Mouse (Mus musculus): ENCODE measurements around the gene Ranbp9. TPM values are rescaled to one million over a fixed set of nuclear protein-coding genes. Genes with fewer than 3 reads are reported as not detected.

Ranbp9 gene
- polyA plus RNA-seq, 1 experiment = 2.7 TPM

DNA sequence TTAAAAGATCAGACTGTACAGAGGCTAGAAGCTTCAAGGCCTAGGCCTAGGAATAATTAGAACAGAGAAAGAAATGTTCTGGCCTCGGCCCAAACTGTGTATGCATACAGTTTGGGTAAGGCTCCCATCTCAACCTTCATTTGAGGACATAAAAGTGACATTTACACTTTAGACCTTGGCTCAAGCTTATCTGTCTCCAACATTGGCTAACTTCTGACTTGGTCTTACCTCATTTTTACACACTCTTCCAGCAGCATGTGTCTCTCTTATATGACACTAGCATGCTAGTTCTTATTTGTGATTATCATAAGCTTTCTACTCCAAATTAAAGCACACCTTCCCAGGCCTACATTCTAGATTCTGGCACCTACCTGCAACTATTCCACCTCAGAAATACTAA lies 11.5 kb downstream of the Ranbp9 start:
- Histone ChIP-seq H3K36me3 (ENCODE audit: control insufficient read depth) (peaks cover 15% of the 10 kb centered on the region), H3K4me1 (ENCODE audit: control insufficient read depth) (peaks cover 25% of the 10 kb centered on the region), H3K4me3 (replicated peaks) (no peak overlapping the region), H3K27me3 (ENCODE audit: control insufficient read depth) (no peaks in the 10 kb centered on the region), H3K9me3 (ENCODE audit: control insufficient read depth, low read length) (0 out of 2 replicates have a peak, but pooled peaks cover 2% of the 10 kb centered on the region)
- TF ChIP-seq GATA1 (IDR thresholded peaks at IDR 0.05; ENCODE audit: low read length) = no peak
- TF ChIP-seq TAL1 (IDR thresholded peaks at IDR 0.05; ENCODE audit: low read length) = no peak

GRCm38 (mm10) chr13:43464605-43465004 lies 16.5 kb downstream of the Ranbp9 start:
- TF ChIP-seq TAL1 (IDR thresholded peaks at IDR 0.05; ENCODE audit: low read length) = no peak
- TF ChIP-seq GATA1 (IDR thresholded peaks at IDR 0.05; ENCODE audit: low read length) = no peak
- Histone ChIP-seq H3K27me3 (ENCODE audit: control insufficient read depth) (no peaks in the 10 kb centered on the region), H3K4me1 (ENCODE audit: control insufficient read depth) (peaks cover 25% of the 10 kb centered on the region), H3K9me3 (ENCODE audit: control insufficient read depth, low read length) (0 out of 2 replicates have a peak, but pooled peaks cover 2% of the 10 kb centered on the region), H3K4me3 (replicated peaks) (no peak overlapping the region), H3K36me3 (ENCODE audit: control insufficient read depth) (peaks cover 13% of the 10 kb centered on the region)

- Histone ChIP-seq H3K27me3 (ENCODE audit: control insufficient read depth) (no peaks in the 10 kb centered on the region), H3K36me3 (ENCODE audit: control insufficient read depth) (peaks cover 13% of the 10 kb centered on the region), H3K4me1 (ENCODE audit: control insufficient read depth) (peaks cover 2% of the 10 kb centered on the region; the same call in 1 of the 2 replicates), H3K4me3 (replicated peaks) (no peak overlapping the region), H3K9me3 (ENCODE audit: control insufficient read depth, low read length) (no peaks in the 10 kb centered on the region)
- TF ChIP-seq TAL1 (IDR thresholded peaks at IDR 0.05; ENCODE audit: low read length) = no peak
Observed at GRCm38 (mm10) chr13:43457161-43457560, 23.9 kb downstream of the Ranbp9 start.

GRCm38 (mm10) chr13:43454431-43454830 lies 26.7 kb downstream of the Ranbp9 start:
- H3K4me3 ChIP-seq (replicated peaks) = no peak overlapping the region

DNA sequence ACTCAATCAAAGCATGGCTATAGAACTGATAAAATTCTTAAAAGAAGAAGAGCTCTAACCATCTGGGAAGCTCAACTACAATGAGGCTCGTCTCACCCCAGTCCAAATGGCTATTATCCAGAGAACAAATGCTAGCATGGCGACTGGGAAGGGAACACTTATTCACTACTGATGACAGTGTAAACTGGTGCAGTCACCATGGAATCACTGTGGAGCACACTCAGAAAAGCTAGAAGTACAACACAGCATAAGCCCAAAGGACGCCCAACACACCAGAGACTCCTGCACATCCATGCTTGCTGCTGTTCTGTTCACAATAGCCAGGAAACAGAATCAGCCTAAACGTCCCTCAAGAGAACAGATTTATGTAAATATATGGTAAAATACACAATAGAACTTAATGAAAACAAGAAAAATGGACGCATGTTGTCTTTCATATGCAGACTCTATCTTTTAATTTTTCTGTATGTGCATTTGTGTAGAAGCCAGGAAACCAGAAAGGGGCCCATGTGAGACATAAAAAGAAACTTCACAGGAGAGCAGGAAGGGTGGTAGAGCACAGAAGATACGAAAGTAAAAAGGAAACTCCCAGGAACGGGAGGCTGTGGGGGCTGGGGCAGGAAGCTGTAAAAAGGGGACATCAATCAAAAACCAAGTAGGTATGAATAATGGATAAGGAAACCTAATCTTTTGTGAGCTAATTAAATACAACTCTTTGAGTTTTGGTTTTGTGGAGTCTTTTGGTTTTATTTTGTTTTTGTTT lies 28.1 kb downstream of the Ranbp9 start:
- Histone ChIP-seq H3K9me3 (ENCODE audit: control insufficient read depth, low read length) (no peaks in the 10 kb centered on the region), H3K4me1 (ENCODE audit: control insufficient read depth) (peaks cover 2% of the 10 kb centered on the region; the same call in 1 of the 2 replicates), H3K36me3 (ENCODE audit: control insufficient read depth) (peaks cover 5% of the 10 kb centered on the region), H3K4me3 (replicated peaks) (no peak overlapping the region), H3K27me3 (ENCODE audit: control insufficient read depth) (no peaks in the 10 kb centered on the region)
- TF ChIP-seq GATA1 (IDR thresholded peaks at IDR 0.05; ENCODE audit: low read length) (no peak), TAL1 (IDR thresholded peaks at IDR 0.05; ENCODE audit: low read length) (no peak)

More at GRCm38 (mm10) chr13:43454431-43454830, 26.7 kb downstream of the Ranbp9 start:
- peaks cover 7% of the 10 kb centered on the region for H3K36me3 ChIP-seq (ENCODE audit: control insufficient read depth)
- peaks cover 2% of the 10 kb centered on the region; the same call in 1 of the 2 replicates for H3K4me1 ChIP-seq (ENCODE audit: control insufficient read depth)
- TF ChIP-seq TAL1 (IDR thresholded peaks at IDR 0.05; ENCODE audit: low read length) (no peak), GATA1 (IDR thresholded peaks at IDR 0.05; ENCODE audit: low read length) (no peak)
- no peaks in the 10 kb centered on the region for H3K9me3 ChIP-seq (ENCODE audit: control insufficient read depth, low read length)
- H3K27me3 ChIP-seq (ENCODE audit: control insufficient read depth) = no peaks in the 10 kb centered on the region

GRCm38 (mm10) chr13:43452177-43452576 lies 28.9 kb downstream of the Ranbp9 start:
- H3K9me3 ChIP-seq (ENCODE audit: control insufficient read depth, low read length) = no peaks in the 10 kb centered on the region
- no peaks in the 10 kb centered on the region for H3K27me3 ChIP-seq (ENCODE audit: control insufficient read depth)
- H3K36me3 ChIP-seq (ENCODE audit: control insufficient read depth) = peaks cover 5% of the 10 kb centered on the region
- H3K4me3 ChIP-seq (replicated peaks) = no peak overlapping the region
- TF ChIP-seq GATA1 (IDR thresholded peaks at IDR 0.05; ENCODE audit: low read length) (no peak), TAL1 (IDR thresholded peaks at IDR 0.05; ENCODE audit: low read length) (no peak)
- peaks cover 2% of the 10 kb centered on the region; the same call in 1 of the 2 replicates for H3K4me1 ChIP-seq (ENCODE audit: control insufficient read depth)

- Histone ChIP-seq H3K27me3 (ENCODE audit: control insufficient read depth) (no peaks in the 10 kb centered on the region), H3K4me3 (replicated peaks) (no peak overlapping the region), H3K4me1 (ENCODE audit: control insufficient read depth) (peaks cover 2% of the 10 kb centered on the region; the same call in 1 of the 2 replicates), H3K9me3 (ENCODE audit: control insufficient read depth, low read length) (no peaks in the 10 kb centered on the region), H3K36me3 (ENCODE audit: control insufficient read depth) (peaks cover 5% of the 10 kb centered on the region; the same call in 1 of the 2 replicates)
- no peak for TF ChIP-seq TAL1 (IDR thresholded peaks at IDR 0.05; ENCODE audit: low read length)
- no peak for TF ChIP-seq GATA1 (IDR thresholded peaks at IDR 0.05; ENCODE audit: low read length)
Observed at GRCm38 (mm10) chr13:43450686-43451085, 30.4 kb downstream of the Ranbp9 start.

DNA sequence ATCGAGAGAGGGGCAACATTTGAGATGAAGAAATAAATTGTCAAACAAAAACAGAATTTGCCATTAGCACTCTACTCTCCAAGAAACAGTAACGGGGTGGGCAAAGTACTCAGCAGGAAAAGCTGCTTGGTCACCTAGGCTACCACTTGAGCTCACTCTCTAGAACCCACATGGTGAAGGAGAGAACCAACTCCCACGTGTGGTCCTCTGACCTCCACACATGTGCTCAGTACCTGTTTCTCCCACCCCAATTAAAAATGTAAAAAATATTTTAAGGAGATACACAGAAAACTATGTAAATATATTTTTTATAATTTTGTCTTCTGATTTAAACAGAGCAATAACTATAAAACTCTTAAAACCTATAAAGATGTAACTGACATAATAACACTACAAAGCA lies 33.4 kb downstream of the Ranbp9 start:
- Histone ChIP-seq H3K4me3 (replicated peaks) (no peak overlapping the region), H3K27me3 (ENCODE audit: control insufficient read depth) (no peaks in the 10 kb centered on the region), H3K9me3 (ENCODE audit: control insufficient read depth, low read length) (no peaks in the 10 kb centered on the region), H3K36me3 (ENCODE audit: control insufficient read depth) (no peaks in the 10 kb centered on the region), H3K4me1 (ENCODE audit: control insufficient read depth) (no peaks in the 10 kb centered on the region)
- no peak for TF ChIP-seq TAL1 (IDR thresholded peaks at IDR 0.05; ENCODE audit: low read length)
- no peak for TF ChIP-seq GATA1 (IDR thresholded peaks at IDR 0.05; ENCODE audit: low read length)

DNA sequence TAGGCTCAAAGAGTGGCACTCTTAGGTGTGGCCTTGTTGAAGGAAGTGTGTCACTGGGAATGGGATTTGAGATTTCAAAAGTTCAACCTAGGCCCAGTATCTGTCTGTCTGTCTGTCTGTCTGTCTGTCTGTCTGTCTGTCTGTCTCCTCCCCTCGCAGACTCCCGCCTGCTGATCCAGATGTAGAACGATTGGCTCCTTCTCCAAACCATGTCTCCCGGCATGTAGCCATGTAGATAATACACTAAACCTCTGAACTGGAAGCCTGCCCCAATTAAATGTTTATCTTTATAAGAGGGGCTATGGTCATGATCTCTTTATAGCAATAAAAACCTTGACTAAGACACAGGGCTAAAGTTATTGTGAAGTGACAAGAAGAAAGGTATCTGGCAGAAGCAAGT lies 35.3 kb downstream of the Ranbp9 start:
- H3K9me3 ChIP-seq (ENCODE audit: control insufficient read depth, low read length) = no peaks in the 10 kb centered on the region
- peaks cover 1% of the 10 kb centered on the region; the same call in 1 of the 2 replicates for H3K4me1 ChIP-seq (ENCODE audit: control insufficient read depth)
- H3K36me3 ChIP-seq (ENCODE audit: control insufficient read depth) = no peaks in the 10 kb centered on the region
- TF ChIP-seq GATA1 (IDR thresholded peaks at IDR 0.05; ENCODE audit: low read length) = no peak
- no peak for TF ChIP-seq TAL1 (IDR thresholded peaks at IDR 0.05; ENCODE audit: low read length)
- no peaks in the 10 kb centered on the region for H3K27me3 ChIP-seq (ENCODE audit: control insufficient read depth)
- H3K4me3 ChIP-seq (replicated peaks) = no peak overlapping the region

Measured in erythroblast, embryonic 14.5 days (primary cell).